Mouse (Mus musculus): Measurements from ENCODE around the gene AC129217.1.
A peak's percentile ranks its signal among the peaks of the same experiment; 100 is the strongest.
"Not testable (repeated sequence)": the region's sequence is repeated elsewhere in the genome, so short reads cannot be mapped to it uniquely, and the experiment has no call there.

Gene AC129217.1

GRCm38 (mm10) chr19:8864265-8864664, 34.7 kb downstream of the AC129217.1 start:
- DNase-seq (ENCODE audit: extremely low read depth, insufficient read length, low spot score) = no peak

GRCm38 (mm10) chr19:8870381-8870780, 40.8 kb downstream of the AC129217.1 start:
- not testable (repeated sequence) for DNase-seq (ENCODE audit: extremely low read depth, insufficient read length, low spot score)

- no peak for DNase-seq (ENCODE audit: extremely low read depth, insufficient read length, low spot score)
These were observed 41.3 kb downstream of the AC129217.1 start for GRCm38 (mm10) chr19:8870838-8871237.

GRCm38 (mm10) chr19:8871267-8872186, 42.0 kb downstream of the AC129217.1 start, which contains the start of gene Ubxn1:
Gene Ubxn1 (plus strand): TSS chr19:8871496.
- DNase-seq (ENCODE audit: extremely low read depth, insufficient read length, low spot score) = peak; percentile 93

GRCm38 (mm10) chr19:8872266-8872840, 42.8 kb downstream of the AC129217.1 start:
- no peak for DNase-seq (ENCODE audit: extremely low read depth, insufficient read length, low spot score)

GRCm38 (mm10) chr19:8875031-8875430, 45.5 kb downstream of the AC129217.1 start:
- no peak for DNase-seq (ENCODE audit: extremely low read depth, insufficient read length, low spot score)

GRCm38 (mm10) chr19:8880311-8881033, 50.9 kb downstream of the AC129217.1 start, which contains the start of gene Uqcc3:
Gene Uqcc3 (minus strand): TSS chr19:8880923.
- DNase-seq (ENCODE audit: extremely low read depth, insufficient read length, low spot score) = peak; percentile 65

GRCm38 (mm10) chr19:8881034-8881392, 51.4 kb downstream of the AC129217.1 start:
- DNase-seq (ENCODE audit: extremely low read depth, insufficient read length, low spot score) = no peak

GRCm38 (mm10) chr19:8883616-8884015, 54.0 kb downstream of the AC129217.1 start, which contains the start of the genes Lbhd1 and Gm49403:
Gene Lbhd1 (plus strand): TSS chr19:8883732.
Gene Gm49403 (plus strand): TSS chr19:8883930.
- no peak for DNase-seq (ENCODE audit: extremely low read depth, insufficient read length, low spot score)

- DNase-seq (ENCODE audit: extremely low read depth, insufficient read length, low spot score) = no peak
These were observed 57.5 kb downstream of the AC129217.1 start for GRCm38 (mm10) chr19:8886916-8887584.

- no peak for DNase-seq (ENCODE audit: extremely low read depth, insufficient read length, low spot score)
These were observed 58.3 kb downstream of the AC129217.1 start for GRCm38 (mm10) chr19:8887585-8888463.

- DNase-seq (ENCODE audit: extremely low read depth, insufficient read length, low spot score) = peak; percentile 88
These were observed 59.2 kb downstream of the AC129217.1 start, which contains the start of the genes 1810009A15Rik and Gm49416 for GRCm38 (mm10) chr19:8888511-8889385. Gene 1810009A15Rik (plus strand): TSS chr19:8888853. Gene Gm49416 (plus strand): TSS chr19:8888926.

Data from 3134 (cell line).